Comparison of ENCODE assay signal across 16 mouse cellular contexts in genomic region chr10:33616207-33616606, GRCm38 (mm10). TPM values are rescaled to one million over a fixed set of nuclear protein-coding genes. Genes with fewer than 3 reads are reported as not detected.
"Had no signal": no experiment of that assay in that cellular context is flagged by ENCODE, and none has a peak within 500 bp of the region (broad histone marks: within the 10 kb centered on the region; RNA-seq: fewer than 3 reads in every experiment).

No protein-coding gene starts in this region.

- DNase-seq: retina, postnatal 1 day; right cerebral cortex, adult 18-20 months; right cerebral cortex, postnatal 14 days; right cerebral cortex, postnatal 25 days; right cerebral cortex, postnatal 4 days; spleen, adult 18-20 months; thymus, adult 18-20 months; thymus, adult 2 months; thymus, postnatal 14 days; thymus, postnatal 25 days; thymus, postnatal 36 days; thymus, postnatal 4 days had no signal

RNA-seq across cellular contexts. Expression of gene Clvs2, which starts 8.4 kb away (rescaled TPM):
- total RNA-seq: neutrophil, adult 5-6 weeks had no signal
- polyA plus RNA-seq: small intestine, adult 2 months; spleen, adult 2 months; thymus, adult 2 months; thymus, postnatal 0 days had no signal
